Mouse (Mus musculus) embryonic fibroblast, embryonic 13.5 days (primary cell): ENCODE measurements around the gene Calcoco1.

Experiments
- CTCF ChIP-seq: IDR thresholded peaks from 2 replicates; pipeline ENCODE4 v1.5.1; 2011; ENCODE audit warnings: mild to moderate bottlenecking, control low read depth, low read length, moderate library complexity, borderline replicate concordance; ENCODE audit not compliant: insufficient read depth
- POLR2A ChIP-seq: IDR thresholded peaks from 2 replicates; pipeline ENCODE4 v1.6.1; 2011; ENCODE audit warnings: low read depth, mild to moderate bottlenecking, control low read depth, low read length, moderate library complexity

DNA sequence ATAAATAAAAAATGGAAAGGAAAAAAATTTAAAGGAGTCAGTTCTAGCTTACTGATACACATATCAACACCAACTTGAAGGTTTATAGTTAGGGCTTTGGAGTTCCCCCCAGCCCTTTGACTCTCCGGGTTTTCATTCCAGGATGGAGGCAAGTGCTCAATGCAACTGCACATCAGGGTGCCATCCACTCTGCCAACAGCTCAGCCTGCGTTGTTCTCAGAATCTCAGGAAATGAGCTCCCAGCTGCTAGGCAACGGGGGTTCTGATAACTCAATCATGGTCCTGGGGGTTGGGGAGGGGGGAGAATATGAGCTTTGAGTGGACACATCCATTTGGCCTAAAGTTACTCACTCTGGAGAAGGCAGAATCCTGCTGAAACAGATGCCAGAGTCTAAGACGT lies 36.2 kb downstream of the Calcoco1 start:
- no peak for TF ChIP-seq CTCF
- no peak for TF ChIP-seq POLR2A
